Mouse (Mus musculus) mouse trophoblast stem cell (cell line): Measurements from ENCODE around the gene Nos3.

Experiments
- in situ Hi-C, 2 experiments: fragments of 300-500 bp; cut with MseI, MboI; formaldehyde crosslinking; loops; 2 replicates in 1 of 2; 3 replicates in 1 of 2; pipeline ENCODE4 v1.15.1; 2025

Nos3 gene

DNA sequence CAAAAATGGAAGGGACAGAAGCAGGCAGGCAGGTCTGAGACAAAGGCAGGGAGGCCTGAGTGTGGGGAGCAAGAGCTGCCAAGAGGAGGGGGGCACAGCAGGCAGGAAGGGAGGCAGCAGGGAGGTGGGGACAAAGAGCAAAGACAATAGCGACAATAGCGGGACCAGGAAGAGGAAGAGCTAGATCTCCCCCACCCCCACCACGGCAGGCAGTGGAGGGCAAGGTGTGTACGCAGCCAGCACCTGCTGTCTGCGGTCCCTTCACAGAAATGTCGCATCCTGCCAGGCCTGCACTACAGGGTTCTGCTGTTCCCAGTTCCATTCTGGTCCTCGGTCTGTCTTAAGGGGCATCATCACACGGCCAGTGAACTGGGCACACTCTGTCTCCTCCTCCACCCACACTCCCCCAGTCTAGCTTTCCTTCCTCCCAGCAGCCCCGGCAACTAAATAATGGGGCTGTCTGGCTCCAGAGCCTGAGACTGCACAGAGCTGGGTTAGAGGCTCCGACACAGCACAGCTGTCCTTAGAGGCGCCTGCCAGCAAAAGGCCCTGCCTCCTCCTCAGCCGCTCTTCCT, 20.0 kb upstream of the Nos3 start:
- in situ Hi-C loops: no loop called here

DNA sequence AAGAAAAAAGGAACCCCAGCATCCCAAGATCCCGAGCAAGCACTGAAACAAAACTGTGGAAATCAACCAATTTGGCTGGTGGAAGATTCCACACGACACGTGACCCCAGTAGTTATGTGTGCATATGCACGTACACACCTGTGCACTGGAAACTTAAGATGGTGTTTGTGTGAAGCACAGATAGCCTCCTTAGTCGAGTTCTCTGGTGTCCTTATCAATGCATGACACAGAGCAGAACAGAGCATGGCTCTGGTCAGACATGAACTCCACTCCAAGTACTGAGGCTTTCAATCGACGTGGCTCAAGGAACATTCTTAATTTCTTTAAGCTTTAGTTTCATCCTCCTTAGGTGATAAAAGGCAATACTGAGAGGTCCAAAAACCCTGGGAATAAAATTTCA, 18.3 kb upstream of the Nos3 start:
- in situ Hi-C loops: no loop called here

DNA sequence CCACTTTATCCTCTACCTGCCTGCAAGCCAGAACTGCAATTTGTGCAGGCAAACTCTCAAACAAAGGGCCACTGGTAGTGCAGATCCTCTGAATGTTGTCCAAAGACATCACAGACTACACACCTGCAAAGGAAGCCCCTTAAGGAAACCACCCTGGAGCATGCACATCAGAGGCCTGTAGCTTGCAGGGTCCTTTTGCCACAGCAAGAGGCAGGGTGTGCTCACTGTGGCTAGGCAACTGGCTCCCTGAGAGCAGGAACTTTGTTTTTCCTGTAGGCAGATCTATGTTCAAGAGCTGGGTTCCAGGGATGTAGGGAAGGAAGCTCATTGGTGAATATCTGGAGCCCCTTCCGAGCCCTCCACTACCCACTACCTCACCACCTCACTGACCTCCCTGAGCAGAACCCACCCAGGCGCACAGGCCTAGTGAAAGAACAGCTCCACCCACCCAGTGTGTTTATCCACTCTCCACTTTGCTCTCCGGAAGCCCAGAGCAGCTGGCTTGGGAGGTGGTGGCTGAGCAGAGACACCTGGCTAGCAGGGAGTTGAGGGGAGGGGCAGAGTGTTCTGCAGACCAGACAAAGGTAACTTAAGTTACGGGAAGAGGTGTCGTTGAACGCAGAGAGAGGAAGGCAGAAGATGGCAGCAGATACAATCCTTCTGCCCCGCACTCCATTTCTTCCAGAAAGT, 17.3 kb upstream of the Nos3 start:
- in situ Hi-C loops: no loop called here

DNA sequence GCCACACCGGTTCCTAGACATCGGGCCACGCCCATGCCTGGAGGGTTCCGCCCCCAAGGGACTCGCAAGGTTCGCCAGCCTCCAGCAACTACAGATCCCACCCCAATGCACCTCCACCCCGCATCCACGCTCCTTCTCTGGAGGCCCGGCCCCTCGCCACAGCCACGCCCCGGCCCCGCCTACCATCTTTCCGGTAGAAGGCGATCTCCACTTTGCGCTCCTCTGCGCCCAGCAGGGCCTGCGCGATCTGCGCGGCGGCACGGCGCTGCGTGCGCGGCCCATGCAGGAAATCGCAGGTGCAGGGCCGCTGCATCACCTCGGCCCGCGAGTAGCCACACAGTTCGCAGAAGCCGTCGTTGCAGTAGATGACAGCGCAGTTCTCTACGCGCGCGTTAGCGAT, 16.5 kb upstream of the Nos3 start:
- in situ Hi-C loops: no loop called here

DNA sequence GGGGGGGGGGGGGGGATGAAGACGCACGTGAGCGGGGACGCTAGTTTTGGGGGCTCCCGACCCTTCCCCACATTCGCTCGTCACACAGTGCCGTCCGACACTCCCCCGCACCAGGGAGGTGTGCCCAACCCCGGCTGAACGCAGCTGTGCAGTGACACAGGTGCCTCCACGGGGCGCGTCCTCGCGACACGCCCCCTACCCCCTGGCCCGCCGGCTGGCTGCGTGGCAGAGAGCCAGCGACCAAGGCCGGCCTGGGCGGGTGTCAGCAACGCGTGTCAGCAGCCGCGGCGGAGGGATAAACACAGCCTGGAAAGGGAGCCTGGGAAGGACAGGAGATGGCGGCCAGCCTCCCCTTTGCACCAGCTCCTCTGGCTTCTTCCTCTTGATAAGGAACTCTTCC, 16.1 kb upstream of the Nos3 start:
- in situ Hi-C loops: no loop called here

DNA sequence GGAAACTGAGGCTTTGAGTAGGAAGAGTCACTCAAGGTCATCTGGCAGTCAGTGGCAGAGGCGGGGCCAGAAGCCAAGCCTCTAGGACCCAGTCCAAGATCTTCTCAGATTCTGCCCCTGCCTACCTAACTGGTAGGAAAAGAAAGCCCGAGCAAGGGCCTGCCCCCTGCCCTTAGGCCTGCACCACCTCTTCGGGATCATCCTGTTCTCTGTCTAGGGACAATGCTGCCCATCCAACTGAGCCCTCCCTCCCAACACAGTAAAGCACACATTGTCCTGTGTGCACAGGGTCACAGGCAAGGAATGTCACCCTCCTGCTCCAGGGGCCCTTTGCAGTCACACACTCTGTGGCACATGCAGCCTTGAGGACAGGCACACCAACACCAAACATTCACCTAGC, 14.5 kb upstream of the Nos3 start:
- in situ Hi-C loops: no loop called here

DNA sequence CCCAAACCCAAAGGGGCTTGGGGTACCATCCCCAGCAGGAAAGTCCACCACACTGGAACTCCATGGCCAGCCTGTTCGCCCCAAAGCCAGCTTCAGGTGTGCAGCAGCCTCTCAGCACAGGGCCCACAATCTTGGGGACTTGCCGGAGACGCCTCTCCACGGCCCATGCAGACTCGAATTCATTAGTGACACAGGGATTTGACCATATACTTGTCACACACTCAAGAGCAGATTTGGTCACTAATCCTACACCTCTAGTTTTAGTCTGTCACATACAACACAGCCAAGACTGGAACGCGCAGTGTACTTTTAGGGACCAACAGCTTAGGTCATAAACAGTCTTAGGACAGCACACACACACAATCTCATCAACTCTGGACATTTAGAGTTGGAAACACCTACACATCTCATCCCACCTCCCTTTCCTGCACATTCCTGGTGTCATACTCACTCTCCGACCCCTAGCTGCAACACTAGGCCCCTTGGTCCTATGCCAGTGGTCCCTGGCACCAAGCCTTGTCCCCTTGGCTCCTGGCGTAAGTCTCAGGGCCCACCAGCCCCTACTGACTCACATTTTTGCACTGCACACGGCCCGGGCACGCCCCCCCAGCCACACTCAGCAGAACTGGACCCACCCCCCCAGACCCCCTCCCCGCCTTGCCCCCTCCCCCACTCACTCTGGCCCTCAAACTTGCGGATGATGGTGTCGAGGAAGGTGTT, 13.9 kb upstream of the Nos3 start:
- in situ Hi-C loops: no loop called here

DNA sequence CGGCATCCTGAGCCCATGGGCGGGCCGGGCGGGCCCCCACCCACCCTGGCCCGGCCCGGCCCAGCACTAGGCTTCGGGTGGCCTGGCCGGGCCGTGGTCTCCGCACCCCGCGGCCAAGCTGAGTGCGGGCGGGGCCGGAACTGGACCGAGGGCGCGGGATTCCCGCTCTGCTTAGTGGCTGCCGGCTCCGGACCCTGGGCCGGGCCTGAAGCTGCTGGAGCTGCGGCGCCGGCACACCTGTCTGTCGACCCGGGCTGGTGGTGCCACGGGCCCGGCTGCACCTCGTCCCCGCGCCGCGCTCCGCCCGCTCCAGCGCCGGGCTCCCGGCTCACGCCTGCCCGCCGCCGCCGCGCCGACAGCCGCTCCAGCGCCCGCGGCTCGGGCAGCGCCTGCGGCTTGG, 13.3 kb upstream of the Nos3 start, which contains the start of gene Kcnh2:
Gene Kcnh2, minus strand, starts transcription at position 327 of the 400 bp plus-strand sequence.
- in situ Hi-C loops: no loop called here

DNA sequence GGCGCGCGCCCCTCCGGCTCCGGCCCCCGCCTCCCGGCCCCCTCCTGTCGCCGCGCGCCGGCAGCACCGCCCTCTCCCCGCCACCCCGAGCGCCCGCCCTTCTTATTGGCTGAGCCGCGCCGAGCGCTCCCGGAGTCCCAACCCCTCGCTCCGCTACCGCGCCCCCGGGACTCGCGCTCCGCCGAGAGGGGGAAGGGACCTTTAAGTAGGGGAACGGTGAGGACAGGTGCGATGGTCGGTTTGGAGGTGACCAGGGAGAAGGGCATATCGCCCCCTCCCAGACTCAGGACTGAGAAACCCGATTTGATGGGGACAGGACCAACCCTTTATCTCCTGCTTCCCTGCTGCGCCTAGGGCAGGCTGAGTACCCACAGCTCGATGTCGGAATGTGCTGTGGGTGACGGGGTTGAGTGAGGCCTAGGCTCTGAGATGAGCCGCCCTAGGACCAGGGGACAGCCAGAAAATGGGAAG, 12.9 kb upstream of the Nos3 start:
- in situ Hi-C loops: no loop called here

DNA sequence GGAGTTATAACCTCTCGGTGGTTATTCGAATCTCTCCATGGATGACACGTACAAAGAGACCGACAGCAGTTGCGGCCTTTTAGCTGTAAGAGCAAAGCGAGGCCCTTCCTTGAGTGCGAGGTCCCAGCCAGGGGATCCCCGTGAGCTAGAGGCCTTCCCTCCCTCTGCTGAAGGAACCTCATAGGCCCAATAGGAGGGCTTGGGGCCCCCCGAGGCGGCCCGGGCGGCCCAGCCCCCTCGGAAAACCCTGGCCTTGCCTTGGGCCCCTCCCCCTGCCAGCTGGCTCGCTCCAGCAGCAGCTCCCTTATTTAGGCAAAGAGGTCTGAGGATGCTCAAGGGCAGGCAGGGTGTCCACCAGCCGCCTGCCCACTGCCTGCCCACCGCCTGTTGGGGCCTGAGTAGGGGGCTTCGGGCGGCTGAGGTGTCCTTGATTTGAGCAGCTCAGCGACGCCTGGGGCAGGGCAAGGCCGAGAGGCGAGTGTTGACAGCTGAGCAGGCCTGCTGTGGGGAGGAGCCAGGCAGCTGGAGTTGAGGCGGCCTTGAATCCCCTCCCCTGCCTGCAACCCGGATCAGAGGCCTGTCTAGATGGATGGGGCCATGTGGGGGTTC, 12.3 kb upstream of the Nos3 start:
- in situ Hi-C loops: no loop called here

DNA sequence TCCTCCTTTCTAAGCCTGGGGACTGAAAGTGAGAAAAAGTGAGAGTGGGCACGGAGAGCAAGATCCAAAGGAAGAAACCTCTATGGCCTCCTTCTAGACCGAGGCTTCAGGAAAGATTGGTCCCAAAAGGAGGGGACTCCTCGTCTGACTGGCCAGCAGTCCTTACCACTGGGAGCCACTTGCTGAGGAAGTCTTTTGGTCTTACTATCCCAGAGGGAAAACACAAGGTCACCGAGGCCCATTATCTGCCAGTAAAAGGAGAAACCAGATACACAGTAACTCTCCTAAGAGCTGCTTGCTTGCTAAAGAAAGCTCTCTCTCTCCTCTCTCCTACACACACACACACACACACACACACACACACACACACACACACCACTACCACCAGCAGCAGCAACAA, 11.3 kb upstream of the Nos3 start:
- in situ Hi-C loops: no loop called here

DNA sequence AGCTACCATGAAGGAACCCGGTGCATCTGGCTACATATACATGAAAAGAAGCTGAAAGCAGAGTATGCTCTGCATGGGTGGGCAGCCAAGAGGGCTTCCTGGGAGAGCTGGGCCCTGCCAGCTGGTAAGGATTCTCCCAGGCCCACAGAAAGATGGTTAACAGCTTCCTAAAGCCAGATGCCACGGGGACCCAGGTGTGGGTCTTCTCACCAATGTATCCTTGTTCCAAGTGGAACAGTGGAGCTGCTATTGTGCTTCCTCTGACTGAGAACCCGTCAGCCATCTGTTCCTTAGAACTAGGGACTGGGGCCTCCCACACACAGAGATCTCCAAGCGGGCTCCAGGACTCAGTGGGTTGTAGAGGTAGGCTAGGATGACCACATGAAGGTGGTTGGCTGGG, 7.8 kb upstream of the Nos3 start:
- in situ Hi-C loops: no loop called here

DNA sequence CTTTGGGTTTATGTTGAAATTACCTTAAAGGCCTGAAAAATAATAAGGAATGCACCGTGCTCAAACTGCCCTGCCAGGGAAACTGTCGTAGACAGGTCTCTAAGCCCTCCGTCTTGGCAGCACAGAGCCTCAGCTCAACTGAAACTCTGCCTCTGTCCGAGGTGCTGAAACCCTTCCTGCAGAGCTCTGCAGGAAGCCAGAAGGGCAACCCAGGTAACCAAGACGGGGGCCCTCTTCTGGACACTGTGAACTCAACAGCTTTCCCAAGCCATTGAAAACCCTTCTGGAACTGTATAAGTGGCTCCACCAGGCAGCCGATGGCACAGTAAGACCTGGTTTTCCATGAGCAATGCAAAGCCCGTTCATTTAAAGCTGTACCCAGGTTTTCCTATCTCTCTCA, 7.1 kb upstream of the Nos3 start:
- in situ Hi-C loops: no loop called here

DNA sequence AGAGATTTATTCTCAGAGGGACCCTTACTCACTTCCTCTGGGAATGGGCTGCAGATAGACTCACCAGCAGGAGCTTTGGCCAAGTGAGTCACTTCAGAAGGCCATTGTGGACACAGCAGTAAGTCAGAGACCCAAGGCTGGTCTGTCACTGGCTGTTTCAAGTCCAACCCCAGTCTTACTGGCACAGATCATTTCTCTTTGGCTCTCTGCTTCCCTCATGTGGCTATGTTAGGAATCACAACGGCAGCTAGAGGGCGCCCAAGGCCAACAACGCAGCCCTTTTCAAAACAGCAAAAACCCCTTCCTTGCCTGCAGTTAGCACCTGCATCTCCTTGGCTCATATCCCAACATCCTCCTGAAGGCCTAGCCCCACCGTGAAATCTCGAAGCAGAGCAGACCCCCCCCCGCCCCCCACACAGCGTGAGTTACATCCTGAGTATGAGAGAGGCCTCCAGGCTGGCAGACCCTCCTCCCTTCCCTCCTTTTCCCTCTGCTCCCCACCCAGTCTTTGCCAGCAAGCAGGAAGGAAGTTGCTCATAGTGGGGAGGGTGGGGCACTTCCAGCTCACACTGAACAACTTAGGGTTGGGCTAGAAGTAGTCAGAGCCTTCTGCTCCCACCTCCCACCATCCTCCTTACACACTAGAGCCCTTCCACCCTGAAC, 3.7 kb upstream of the Nos3 start:
- in situ Hi-C loops: loop anchor here (10.0 kb wide), 1 partner anchor 96 kb away; no protein-coding TSS in a partner anchor

DNA sequence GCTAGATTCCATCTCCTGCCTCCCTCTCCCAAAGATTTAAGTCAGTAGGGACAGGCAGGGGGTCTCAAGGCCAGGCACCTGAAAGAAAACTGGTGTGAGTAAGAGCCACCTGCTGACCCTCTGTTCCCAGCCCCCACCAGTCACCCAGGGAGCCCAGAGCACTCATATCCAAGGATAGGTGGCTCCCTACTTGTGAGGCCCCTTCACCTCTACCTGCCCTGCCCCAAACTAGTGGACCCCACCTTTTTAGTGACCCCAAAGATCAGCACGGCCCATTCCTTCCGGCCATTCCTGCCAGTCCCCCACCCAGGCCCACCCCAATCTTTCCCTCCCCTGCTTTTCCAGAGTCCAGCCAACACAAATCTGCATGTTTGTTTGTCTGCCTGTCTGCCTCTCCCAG, 1.1 kb upstream of the Nos3 start:
- in situ Hi-C loops: loop anchor here (10.0 kb wide), 1 partner anchor 99 kb away; no protein-coding TSS in a partner anchor

DNA sequence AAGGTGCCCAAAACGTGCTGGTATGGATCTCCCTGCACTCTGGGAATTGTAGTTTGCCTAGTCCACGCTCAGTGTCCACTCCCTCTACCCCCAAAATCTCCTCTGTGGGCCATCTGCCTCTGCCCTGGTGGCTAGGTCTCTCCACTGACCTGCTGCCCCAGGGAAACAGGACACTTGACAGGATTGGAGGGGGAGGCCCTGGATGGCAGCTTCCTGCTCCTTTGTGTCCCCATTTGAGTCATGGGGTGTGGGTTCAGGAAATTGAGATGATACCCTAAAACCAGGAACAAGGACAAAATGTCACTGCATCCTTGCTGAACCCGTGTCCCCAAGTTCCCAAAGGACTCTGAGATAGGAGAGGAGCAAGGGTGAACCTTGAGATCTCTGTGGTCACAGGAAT, 549 bp upstream of the Nos3 start:
- in situ Hi-C loops: loop anchor here (10.0 kb wide), 1 partner anchor 99 kb away; no protein-coding TSS in a partner anchor

DNA sequence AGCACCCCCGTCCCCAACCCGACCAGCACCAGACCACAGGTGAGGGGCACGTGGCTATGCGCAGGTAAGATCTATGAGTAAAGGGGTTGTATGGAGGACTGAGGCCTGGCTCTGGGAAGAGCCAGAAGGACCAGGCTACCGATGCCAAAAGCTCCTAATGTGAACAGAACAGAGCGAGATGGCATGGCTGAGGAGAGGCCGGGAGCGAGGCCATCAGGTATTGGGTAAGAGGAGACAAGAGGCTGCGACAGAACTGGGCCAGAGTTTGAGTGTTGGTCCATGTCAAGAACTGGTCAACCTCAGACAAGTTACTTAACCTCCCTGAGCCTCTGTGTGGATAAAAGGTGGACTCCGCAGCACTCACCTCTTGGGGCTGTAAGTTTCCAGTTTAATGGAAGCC, 353 bp downstream of the Nos3 start:
- in situ Hi-C loops: loop anchor here (10.0 kb wide), 1 partner anchor 100 kb away; no protein-coding TSS in a partner anchor

DNA sequence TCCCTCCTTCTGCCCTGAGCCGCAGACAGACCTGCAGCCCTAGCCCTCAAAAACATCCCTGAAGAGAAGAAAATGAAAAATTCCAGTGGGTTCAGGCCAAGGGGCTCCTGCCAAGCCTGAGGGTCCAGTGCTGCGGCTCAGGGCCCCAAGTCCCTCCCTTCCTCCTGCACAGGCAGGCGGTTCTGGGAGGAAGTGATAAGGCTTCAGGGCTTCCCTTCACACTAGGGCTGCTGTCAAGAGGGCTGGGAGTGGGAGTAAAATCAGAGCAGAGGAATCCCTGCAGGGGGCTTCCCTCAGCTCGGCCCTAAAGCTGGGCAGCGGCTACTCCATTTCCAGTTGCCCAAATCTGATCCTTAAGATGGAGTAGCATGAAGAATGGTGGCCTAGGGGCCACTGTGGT, 918 bp downstream of the Nos3 start:
- in situ Hi-C loops: loop anchor here (10.0 kb wide), 1 partner anchor 101 kb away; no protein-coding TSS in a partner anchor

DNA sequence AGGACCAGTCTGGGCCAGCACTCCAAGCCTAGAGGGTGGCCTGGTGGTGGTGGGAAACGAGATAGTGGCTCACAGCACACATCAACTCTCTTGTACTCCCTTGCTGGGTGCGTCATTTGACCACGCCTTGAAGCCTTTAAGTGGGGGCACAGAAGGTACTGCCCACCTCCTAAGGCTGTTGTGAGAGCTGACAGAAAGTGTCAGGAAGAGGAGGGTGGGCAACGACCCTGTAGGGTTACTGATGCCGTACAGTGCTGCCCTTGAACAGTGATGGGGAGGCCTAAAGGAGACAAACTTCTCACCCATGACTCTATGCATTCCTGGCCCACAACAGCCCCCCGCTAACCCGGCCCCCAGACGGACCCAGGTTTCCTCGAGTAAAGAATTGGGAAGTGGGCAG, 1.8 kb downstream of the Nos3 start:
- in situ Hi-C loops: loop anchor here (10.0 kb wide), 1 partner anchor 102 kb away; no protein-coding TSS in a partner anchor

DNA sequence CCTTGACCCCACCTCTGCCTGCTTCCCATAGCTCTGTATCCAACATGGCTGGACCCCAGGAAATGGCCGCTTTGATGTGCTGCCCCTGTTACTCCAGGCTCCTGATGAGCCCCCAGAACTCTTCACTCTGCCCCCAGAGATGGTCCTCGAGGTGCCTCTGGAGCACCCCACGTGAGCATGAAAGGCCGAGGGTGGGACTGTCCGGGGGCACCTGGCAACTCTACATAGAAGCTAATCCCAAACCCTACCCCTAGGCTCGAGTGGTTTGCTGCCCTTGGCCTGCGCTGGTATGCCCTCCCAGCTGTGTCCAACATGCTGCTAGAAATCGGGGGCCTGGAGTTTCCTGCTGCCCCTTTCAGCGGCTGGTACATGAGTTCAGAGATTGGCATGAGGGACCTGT, 5.2 kb downstream of the Nos3 start:
- in situ Hi-C loops: loop anchor here (10.0 kb wide), 1 partner anchor 105 kb away; no protein-coding TSS in a partner anchor

DNA sequence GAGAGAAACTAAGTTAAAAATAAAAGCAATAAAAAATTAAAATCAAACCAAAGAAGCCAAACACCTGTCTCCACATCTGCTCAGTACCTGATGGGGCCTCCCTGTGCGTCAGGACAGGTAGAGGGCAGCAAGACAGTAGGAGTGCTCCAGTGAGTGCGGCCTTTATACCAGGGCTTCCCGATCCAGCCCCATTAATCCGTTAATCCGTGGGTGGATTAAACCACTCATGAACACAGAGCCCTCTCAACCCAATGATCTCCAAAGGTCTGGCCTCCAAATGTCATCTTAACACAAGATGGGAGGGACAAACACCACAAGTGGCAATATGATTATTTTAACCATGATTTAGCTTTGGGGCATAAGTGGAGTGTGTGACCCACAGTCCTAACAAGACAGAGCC, 9.2 kb downstream of the Nos3 start:
- in situ Hi-C loops: no loop called here

DNA sequence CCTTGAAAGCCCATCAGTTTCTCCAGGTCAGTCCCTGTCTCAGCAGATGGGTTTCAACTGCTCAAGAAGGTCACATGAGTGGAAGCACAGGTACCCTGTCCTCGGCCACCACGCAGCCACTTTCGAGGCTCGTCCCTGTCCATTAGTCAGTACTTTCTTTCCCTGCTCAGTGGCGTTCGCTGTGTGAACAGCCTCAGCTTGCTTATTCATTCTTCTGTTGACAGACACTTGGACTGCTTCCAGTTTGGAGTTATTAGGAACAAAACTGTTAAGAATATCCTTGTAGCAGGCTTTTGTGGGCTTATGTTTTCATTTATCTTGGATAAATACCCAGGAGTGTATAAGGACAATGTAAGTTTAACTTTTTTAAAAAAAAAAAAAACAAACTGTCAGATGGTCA, 9.6 kb downstream of the Nos3 start:
- in situ Hi-C loops: no loop called here
